Mouse (Mus musculus) cerebellum, adult 2 months (tissue): ENCODE measurements around the gene Gm11034. TPM values are rescaled to one million over a fixed set of nuclear protein-coding genes. Genes with fewer than 3 reads are reported as not detected.
A peak's percentile ranks its signal among the peaks of the same experiment; 100 is the strongest.

Experiments used
- DNase-seq, 2 experiments: peaks; one replicate each; pipeline ENCODE4 v3.0.0; 2021
- H3K27ac ChIP-seq: fragments of 200-500 bp; 2 replicates; pipeline ENCODE4 v1.5.1; 2012; ENCODE audit warnings: low read length, control low read depth, inconsistent platforms; ENCODE audit not compliant: insufficient read depth
- H3K27me3 ChIP-seq: fragments of 200-500 bp; 2 replicates; pipeline ENCODE4 v1.6.1; 2012; ENCODE audit warnings: inconsistent platforms, mild to moderate bottlenecking, low read length, moderate library complexity; ENCODE audit not compliant: control insufficient read depth, insufficient read depth
- H3K4me1 ChIP-seq: fragments of 200-500 bp; 2 replicates; pipeline ENCODE4 v1.6.1; 2011; ENCODE audit warnings: low read length; ENCODE audit not compliant: control insufficient read depth, insufficient read depth
- H3K4me3 ChIP-seq: fragments of 200-500 bp; replicated peaks from 2 replicates; pipeline ENCODE3; 2011; ENCODE audit warnings: mild to moderate bottlenecking, low read depth, low read length, control low read depth; ENCODE audit not compliant: insufficient read depth
- CTCF ChIP-seq: fragments of 200-500 bp; IDR thresholded peaks from 2 replicates; pipeline ENCODE4 v1.5.1; 2011; ENCODE audit warnings: low read depth, mild to moderate bottlenecking, control low read depth, low read length, moderate library complexity, borderline replicate concordance; ENCODE audit not compliant: insufficient read depth
- POLR2A ChIP-seq: fragments of 200-500 bp; IDR thresholded peaks from 2 replicates; pipeline ENCODE4 v1.6.1; 2011; ENCODE audit warnings: low read length, control low read depth, borderline replicate concordance; ENCODE audit not compliant: insufficient read depth
- WGBS: fragments of 180-500 bp; shearing (Covaris S2); methylation state at CpG from one replicate; pipeline ENCODE4 v1.1.7; 2018; 5-methylcytosine and 5-hydroxymethylcytosine counted together
- polyA plus RNA-seq: library from polyadenylated mRNA; depleted of rRNA; stranded (reverse); fragments of >200 nt; gene quantifications from 2 replicates; pipeline ENCODE4 v1.2.3, GENCODE M21; 2012

The Gm11034 gene
- polyA plus RNA-seq, 1 experiment = not detected

DNA sequence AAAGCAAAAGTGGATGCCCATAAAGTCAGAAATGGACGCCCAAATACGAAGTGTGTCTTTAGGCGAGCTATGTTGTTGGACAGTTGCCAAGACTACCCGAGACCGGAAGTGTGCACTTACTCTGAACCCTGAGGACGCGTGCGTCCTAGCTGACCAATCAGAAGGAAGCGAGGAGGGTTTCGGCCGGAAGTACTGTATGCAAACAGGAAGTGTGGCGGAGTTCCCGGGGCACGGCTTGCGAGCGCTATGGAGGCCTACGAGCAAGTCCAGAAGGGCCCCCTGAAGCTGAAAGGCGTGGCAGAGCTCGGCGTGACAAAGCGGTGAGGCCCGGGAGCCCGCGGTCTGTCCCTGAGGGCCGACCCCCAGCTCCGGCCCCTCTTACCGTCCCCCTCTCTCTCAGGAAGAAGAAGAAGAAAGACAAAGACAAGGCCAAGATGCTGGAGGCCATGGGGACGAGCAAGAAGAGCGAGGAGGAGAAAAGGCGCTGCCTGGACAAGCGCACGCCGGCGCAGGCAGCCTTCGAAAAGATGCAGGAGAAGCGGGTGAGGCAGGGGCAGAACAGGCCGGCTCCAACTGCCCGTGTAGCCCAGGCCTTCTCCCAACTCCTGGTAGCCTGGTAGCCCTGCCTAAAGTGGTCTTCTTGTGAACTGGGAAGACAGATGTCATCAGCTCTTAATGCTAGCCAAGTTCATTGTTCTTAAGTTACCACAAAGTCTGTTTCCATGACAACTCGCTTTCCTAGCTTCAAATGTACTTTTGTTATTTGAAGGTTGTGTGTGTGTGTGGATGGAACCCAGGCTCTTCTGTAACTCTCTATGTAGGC, 6.3 kb upstream of the Gm11034 start, which contains the start of gene Fam32a:
Gene Fam32a (plus strand): TSS at position 190 of the 823 bp plus-strand sequence.
- WGBS = 9% methylated on average over 39 of the region's 39 CpGs
- TF ChIP-seq CTCF (no peak), POLR2A (peak; percentile 49; the same call in 1 of the 2 replicates)
- Histone ChIP-seq H3K4me1 (no peaks in the 10 kb centered on the region; the same call in 1 of the 2 replicates), H3K27ac (peak within 1 kb of the TSS; percentile 37; the same call in 1 of the 2 replicates), H3K27me3 (no peaks in the 10 kb centered on the region), H3K4me3 (peak within 1 kb of the TSS; percentile 71)
- peak; percentile 85 to 92 for DNase-seq

DNA sequence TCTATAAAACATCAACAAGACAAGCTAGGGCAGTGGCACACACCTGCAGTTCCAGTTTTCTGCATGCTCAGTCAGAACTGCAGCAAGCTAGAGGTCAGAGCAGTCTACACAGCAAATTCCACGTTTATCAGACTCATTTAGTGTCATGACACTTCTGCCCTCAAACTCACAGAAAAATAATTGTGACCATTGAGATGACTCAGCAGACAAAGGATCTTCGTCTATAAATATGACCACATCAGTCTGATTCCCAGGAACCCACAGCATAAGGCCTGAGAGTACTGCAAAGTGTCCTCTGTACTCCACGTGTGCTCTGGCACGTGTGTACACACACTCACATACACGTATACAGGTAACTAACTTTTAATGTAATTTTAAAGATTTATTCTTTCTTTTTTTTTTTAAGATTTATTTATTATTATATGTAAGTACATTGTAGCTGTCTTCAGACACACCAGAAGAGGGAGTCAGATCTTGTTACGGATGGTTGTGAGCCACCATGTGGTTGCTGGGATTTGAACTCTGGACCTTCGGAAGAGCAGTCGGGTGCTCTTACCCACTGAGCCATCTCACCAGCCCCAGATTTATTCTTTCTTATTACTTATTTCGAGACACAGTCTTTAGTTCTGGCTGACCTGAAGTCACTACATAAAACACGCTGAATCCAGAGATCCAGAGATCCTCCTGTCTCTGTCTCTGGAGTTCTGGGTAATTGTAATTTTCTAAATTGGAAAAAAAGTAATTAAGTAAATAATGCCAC, 5.5 kb upstream of the Gm11034 start:
- 71% methylated on average over 10 of the region's 10 CpGs for WGBS
- H3K4me1 ChIP-seq = no peaks in the 10 kb centered on the region; the same call in 1 of the 2 replicates
- H3K27ac ChIP-seq = no peak overlapping the region
- no peaks in the 10 kb centered on the region for H3K27me3 ChIP-seq
- H3K4me3 ChIP-seq = peak overlapping the region; percentile 71
- no peak for DNase-seq
- no peak for TF ChIP-seq POLR2A
- TF ChIP-seq CTCF = no peak

DNA sequence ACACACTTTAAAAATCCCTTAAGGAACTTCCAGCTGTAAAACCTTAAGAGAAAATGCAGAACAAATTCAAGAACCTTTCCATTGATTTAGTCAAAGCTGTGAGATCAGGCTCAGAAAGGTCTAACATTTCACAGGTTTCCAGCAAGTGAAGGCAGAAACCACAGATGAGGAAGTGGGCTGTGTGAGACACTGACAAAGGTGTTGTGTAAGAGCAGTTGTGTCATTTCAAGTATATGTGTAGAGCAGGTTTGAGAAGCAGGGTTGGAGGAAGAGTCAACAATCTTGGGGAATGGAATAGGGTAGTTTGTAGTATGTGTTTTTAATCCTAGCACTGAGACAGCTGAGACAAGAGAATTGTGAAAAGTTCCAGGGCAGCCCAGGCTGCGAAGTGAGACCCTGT, 2.4 kb upstream of the Gm11034 start:
- no peak overlapping the region for H3K4me3 ChIP-seq
- no peaks in the 10 kb centered on the region for H3K4me1 ChIP-seq
- no peak for DNase-seq
- 24% methylated on average over 1 of the region's 1 CpGs for WGBS
- TF ChIP-seq POLR2A = no peak
- TF ChIP-seq CTCF = no peak
- no peak overlapping the region for H3K27ac ChIP-seq
- H3K27me3 ChIP-seq = no peaks in the 10 kb centered on the region

DNA sequence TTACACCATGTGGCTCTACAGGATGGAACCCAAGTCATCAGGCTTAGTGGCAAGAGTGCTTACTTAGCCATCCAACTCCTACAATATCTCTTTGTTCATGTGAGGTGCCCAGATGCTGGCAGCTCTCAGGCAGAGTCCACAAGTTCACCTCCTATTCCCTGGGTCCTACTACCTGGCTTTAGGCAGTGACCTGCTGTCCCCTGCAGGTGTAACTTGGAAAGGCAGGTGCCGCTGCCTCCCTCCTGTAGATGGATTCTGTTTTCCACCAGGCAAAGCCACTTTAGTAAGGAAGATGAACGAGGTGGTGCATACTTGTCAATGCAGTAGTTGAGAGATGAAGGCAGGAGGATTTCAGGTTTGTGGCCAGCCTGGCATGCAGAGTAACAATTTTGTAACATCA, 1.6 kb upstream of the Gm11034 start:
- H3K27me3 ChIP-seq = no peaks in the 10 kb centered on the region
- H3K4me1 ChIP-seq = no peaks in the 10 kb centered on the region
- 43% methylated on average over 2 of the region's 2 CpGs for WGBS
- TF ChIP-seq CTCF = no peak
- no peak for TF ChIP-seq POLR2A
- H3K27ac ChIP-seq = no peak overlapping the region
- no peak overlapping the region for H3K4me3 ChIP-seq
- no peak for DNase-seq

DNA sequence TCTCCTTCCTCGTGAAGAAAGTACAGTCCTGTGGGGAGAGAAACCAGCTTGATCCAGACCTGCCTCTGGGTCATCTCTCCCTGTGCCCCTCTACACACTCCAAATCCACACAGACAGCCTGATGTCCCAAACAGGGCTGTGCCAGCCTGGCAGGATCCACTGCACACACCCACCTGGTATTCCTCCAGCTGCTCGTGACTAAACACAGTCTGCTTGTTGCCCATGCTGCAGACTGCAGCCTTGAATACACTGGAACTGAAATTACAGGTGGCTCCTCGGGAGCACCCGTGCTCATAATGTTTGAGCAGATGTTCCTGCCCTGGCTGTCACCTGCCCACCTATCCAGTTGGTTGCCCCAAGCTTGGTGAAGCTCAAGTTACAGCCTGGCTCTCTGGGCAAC, 685 bp downstream of the Gm11034 start, which contains the start of gene Cib3:
Gene Cib3 (minus strand): TSS at position 87 of the 400 bp plus-strand sequence.
- Histone ChIP-seq H3K27ac (no peak within 1 kb of the TSS), H3K4me1 (no peaks in the 10 kb centered on the region), H3K4me3 (no peak within 1 kb of the TSS), H3K27me3 (no peaks in the 10 kb centered on the region)
- TF ChIP-seq POLR2A (no peak), CTCF (no peak)
- 34% methylated on average over 4 of the region's 4 CpGs for WGBS
- DNase-seq = no peak

DNA sequence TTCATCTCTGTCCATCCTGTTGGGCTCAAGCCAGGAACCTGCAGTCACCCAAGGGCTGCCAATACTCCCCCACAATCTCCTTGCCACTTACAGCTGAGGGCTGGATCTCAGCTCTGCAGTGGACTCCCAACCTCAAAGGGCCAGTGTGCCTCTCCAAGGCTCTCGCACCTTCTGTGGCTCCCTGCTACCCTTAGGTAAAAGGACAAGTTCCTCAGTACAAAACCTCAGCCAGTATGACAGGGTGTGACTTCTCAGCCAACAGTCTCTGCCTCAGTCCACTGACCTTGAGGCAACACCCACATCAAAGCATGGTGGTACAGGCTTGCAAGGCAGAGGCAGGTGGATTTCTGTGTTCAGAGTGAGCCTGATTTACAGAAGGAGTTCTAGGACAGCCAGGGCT, 1.6 kb downstream of the Gm11034 start:
- no peak for DNase-seq
- no peak for TF ChIP-seq CTCF
- no peaks in the 10 kb centered on the region for H3K4me1 ChIP-seq
- 68% methylated on average over 1 of the region's 1 CpGs for WGBS
- no peaks in the 10 kb centered on the region for H3K27me3 ChIP-seq
- H3K4me3 ChIP-seq = no peak overlapping the region
- no peak overlapping the region for H3K27ac ChIP-seq

DNA sequence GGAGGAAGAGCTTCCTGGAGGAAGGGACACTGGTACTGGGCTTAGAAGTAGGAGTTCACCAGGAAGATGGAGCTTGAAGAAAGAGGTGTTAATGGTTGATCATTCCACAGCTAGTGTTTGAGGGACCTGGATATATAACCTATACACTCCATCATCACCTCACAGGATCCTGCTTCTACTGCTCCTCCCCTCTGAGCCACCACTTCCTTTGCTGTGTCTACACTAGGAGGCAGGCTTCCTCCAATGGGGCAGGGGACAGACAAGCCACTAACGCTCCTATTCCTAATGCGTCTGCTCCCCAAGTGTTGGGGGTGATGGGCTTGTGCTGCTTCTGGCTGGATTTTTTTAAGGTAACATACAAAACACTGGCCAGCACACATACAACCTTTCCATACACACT, 2.7 kb downstream of the Gm11034 start:
- no peak overlapping the region for H3K27ac ChIP-seq
- no peak overlapping the region for H3K4me3 ChIP-seq
- TF ChIP-seq CTCF (no peak), POLR2A (no peak)
- 65% methylated on average over 2 of the region's 2 CpGs for WGBS
- H3K27me3 ChIP-seq = no peaks in the 10 kb centered on the region
- DNase-seq = no peak
- H3K4me1 ChIP-seq = no peaks in the 10 kb centered on the region

DNA sequence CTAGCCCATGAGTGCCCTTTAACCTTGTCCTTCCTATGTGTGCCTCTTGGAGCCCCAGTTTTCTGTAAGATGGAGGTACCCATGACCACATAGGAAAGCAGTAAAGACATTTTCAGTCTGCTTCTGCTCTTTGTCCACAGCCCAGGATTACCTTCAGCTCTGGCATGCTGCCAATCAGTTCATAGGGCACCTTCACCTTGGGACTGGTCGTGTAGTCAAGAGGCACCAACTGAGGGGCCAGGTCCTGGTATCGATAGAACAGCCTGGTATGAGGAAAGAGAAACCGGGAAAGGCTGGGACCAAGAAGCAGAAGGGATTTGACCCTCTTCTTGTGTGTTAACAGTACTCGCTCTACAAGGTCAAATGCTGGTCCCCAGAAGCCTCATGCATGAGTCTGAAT, 3.2 kb downstream of the Gm11034 start:
- no peak for DNase-seq
- 71% methylated on average over 4 of the region's 4 CpGs for WGBS
- H3K27ac ChIP-seq = no peak overlapping the region
- H3K27me3 ChIP-seq = no peaks in the 10 kb centered on the region
- H3K4me1 ChIP-seq = no peaks in the 10 kb centered on the region
- no peak overlapping the region for H3K4me3 ChIP-seq
- TF ChIP-seq CTCF (no peak), POLR2A (no peak)

DNA sequence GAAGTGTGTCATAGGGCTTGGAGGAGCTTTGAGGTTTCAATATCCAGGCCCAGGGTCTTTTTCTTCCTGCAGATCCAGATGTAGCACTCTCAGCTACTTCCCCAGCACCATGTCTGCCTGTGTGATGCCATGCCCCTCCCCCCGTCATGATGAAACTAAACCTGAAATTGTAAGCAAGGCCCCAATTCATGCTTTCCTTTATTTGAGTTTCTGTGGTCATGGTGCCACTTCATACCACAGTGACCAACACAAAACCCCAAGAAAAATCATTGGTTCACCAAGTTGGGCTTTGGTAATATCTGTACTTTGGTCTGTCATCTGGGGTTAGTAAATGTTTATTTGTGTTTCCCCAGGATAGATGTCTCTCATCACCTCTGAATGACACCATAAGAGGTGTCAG, 4.9 kb downstream of the Gm11034 start:
- no peak for DNase-seq
- H3K4me3 ChIP-seq = no peak overlapping the region
- H3K27me3 ChIP-seq = no peaks in the 10 kb centered on the region
- WGBS = 80% methylated on average over 1 of the region's 1 CpGs
- no peak for TF ChIP-seq CTCF
- no peak for TF ChIP-seq POLR2A
- no peak overlapping the region for H3K27ac ChIP-seq
- no peaks in the 10 kb centered on the region for H3K4me1 ChIP-seq
